Mouse (Mus musculus): Measurements from ENCODE around the gene Zswim1. TPM values are rescaled to one million over a fixed set of nuclear protein-coding genes. Genes with fewer than 3 reads are reported as not detected.
A peak's percentile ranks its signal among the peaks of the same experiment; 100 is the strongest.
"Not testable (repeated sequence)": the region's sequence is repeated elsewhere in the genome, so short reads cannot be mapped to it uniquely, and the experiment has no call there.

Gene Zswim1
- polyA plus RNA-seq, 2 experiments: 2.0 to 4.6 TPM

- ATAC-seq (ENCODE audit: insufficient read depth); H3K9ac ChIP-seq (replicated peaks); DNase-seq (ENCODE audit: low read depth in 3 of 3, low spot score in 3 of 3); H3K4me2 ChIP-seq (ENCODE audit: low read depth); H3K27me3 ChIP-seq (ENCODE audit: control insufficient read depth, insufficient read depth, low read length); H3K9me3 ChIP-seq (ENCODE audit: control insufficient read depth, low read length); H3K4me3 ChIP-seq (ENCODE audit: insufficient read depth in 1 of 2, low read depth in 2 of 2, low read length in 2 of 2); H3K4me1 ChIP-seq (replicated peaks; ENCODE audit: control insufficient read depth in 2 of 2, insufficient read depth in 2 of 2, low read length in 1 of 2); H3K27ac ChIP-seq: not testable (repeated sequence)
- WGBS (ENCODE audit: insufficient replicate concordance): 68% methylated on average over 6 of the region's 6 CpGs
- H3K36me3 ChIP-seq (replicated peaks; ENCODE audit: control insufficient read depth, insufficient read depth, low read depth): peaks cover 38% of the 10 kb centered on the region
- TF ChIP-seq CTCF (IDR thresholded peaks at IDR 0.05; ENCODE audit: low read depth): peak; percentile 54
These were observed 23.9 kb upstream of the Zswim1 start for GRCm38 (mm10) chr2:164798554-164798953.

GRCm38 (mm10) chr2:164800252-164801004, 22.1 kb upstream of the Zswim1 start:
- 83% methylated on average over 13 of the region's 13 CpGs for WGBS (ENCODE audit: insufficient replicate concordance)
- Histone ChIP-seq H3K36me3 (replicated peaks; ENCODE audit: control insufficient read depth, insufficient read depth, low read depth) (peaks cover 28% of the 10 kb centered on the region), H3K27me3 (ENCODE audit: control insufficient read depth, insufficient read depth, low read length) (no peaks in the 10 kb centered on the region), H3K9ac (replicated peaks) (no peak overlapping the region), H3K9me3 (ENCODE audit: control insufficient read depth, low read length) (no peaks in the 10 kb centered on the region), H3K4me3 (ENCODE audit: insufficient read depth in 1 of 2, low read depth in 2 of 2, low read length in 2 of 2) (no peak overlapping the region), H3K27ac (no peak overlapping the region), H3K4me1 (replicated peaks; ENCODE audit: control insufficient read depth in 2 of 2, insufficient read depth in 2 of 2, low read length in 1 of 2) (peaks cover 7 to 8% of the 10 kb centered on the region in 2 experiments), H3K4me2 (ENCODE audit: low read depth) (no peak overlapping the region)
- no peak for DNase-seq (ENCODE audit: low read depth in 3 of 3, low spot score in 3 of 3)
- TF ChIP-seq EP300 (IDR thresholded peaks at IDR 0.05; ENCODE audit: low read depth) (no peak), CTCF (IDR thresholded peaks at IDR 0.05; ENCODE audit: low read depth) (no peak)
- ATAC-seq (ENCODE audit: insufficient read depth): no peak

DNA sequence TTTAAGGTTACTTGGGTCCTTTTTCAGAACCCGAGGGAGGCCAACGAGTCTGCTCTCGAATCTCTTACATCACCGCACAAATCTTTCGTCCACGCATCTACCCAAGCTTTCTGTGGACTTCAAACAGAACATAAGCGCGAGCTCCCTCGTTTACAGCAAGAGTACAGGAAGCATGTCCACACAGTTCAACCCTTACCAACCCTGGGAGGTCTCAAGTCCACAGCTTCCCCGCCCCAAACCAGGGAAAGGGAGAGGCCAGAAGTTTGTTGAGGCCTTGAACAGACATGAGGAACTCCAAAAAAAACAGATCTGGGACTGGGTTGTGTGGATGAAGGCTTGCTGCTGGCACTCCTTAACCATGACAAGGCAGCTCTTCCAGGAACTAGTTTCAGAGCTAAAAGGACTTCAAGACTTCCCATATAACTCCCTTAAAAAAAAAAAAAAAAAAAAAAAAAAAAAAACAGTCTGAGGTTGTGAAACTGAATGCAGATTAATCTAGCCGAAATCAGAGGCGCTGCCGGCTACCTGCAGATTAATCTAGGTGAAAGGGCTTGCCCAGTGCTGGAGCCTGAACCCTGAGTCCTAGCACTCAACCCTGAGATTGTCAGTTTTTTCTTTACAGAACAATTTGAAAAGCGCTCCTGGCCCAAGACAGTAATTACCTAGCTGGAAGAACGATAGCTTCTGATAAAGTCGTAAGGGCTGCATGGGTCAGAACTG, 19.1 kb upstream of the Zswim1 start:
- ATAC-seq (ENCODE audit: insufficient read depth): no peak
- DNase-seq (ENCODE audit: low read depth in 3 of 3, low spot score in 3 of 3): no peak
- peaks cover 12 to 13% of the 10 kb centered on the region in 2 experiments for H3K4me1 ChIP-seq (replicated peaks; ENCODE audit: control insufficient read depth in 2 of 2, insufficient read depth in 2 of 2, low read length in 1 of 2)
- no peaks in the 10 kb centered on the region for H3K9me3 ChIP-seq (ENCODE audit: control insufficient read depth, low read length)
- H3K36me3 ChIP-seq (replicated peaks; ENCODE audit: control insufficient read depth, insufficient read depth, low read depth): peaks cover 12% of the 10 kb centered on the region
- peak overlapping the region; percentile 95 to 99 for H3K4me3 ChIP-seq (ENCODE audit: insufficient read depth in 1 of 2, low read depth in 2 of 2, low read length in 2 of 2)
- no peaks in the 10 kb centered on the region for H3K27me3 ChIP-seq (ENCODE audit: control insufficient read depth, insufficient read depth, low read length)
- TF ChIP-seq EP300 (IDR thresholded peaks at IDR 0.05; ENCODE audit: low read depth) (no peak), CTCF (IDR thresholded peaks at IDR 0.05; ENCODE audit: low read depth) (no peak)
- H3K4me2 ChIP-seq (ENCODE audit: low read depth): peak overlapping the region; percentile 90
- WGBS (ENCODE audit: insufficient replicate concordance): 77% methylated on average over 16 of the region's 16 CpGs
- H3K27ac ChIP-seq: peak overlapping the region; percentile 80
- peak overlapping the region; percentile 93 for H3K9ac ChIP-seq (replicated peaks)

DNA sequence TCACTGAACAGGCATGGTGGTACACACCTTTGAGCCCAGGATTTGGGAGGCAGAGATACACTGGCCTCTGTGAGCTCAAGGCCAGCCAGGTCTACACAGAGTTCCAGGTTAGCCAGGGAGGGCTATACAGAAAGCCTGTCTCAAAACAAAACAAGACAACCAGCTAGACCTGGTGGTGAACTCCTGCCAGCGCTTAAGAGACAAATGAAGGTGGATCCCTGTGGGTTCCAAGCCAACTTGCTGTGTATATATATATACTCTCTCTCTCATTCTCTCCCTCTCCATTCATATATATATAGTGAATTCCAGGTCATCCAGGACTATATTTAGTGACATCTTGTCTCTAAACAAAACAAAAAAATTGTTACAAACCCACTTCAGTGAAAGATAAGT, 18.6 kb upstream of the Zswim1 start:
- ATAC-seq (ENCODE audit: insufficient read depth) (no peak), DNase-seq (ENCODE audit: low read depth in 3 of 3, low spot score in 3 of 3) (no peak)
- TF ChIP-seq CTCF (IDR thresholded peaks at IDR 0.05; ENCODE audit: low read depth) (no peak; the same call in 1 of the 2 replicates), EP300 (IDR thresholded peaks at IDR 0.05; ENCODE audit: low read depth) (no peak)
- Histone ChIP-seq H3K4me3 (ENCODE audit: insufficient read depth in 1 of 2, low read depth in 2 of 2, low read length in 2 of 2) (peak overlapping the region; percentile 95 to 99), H3K36me3 (replicated peaks; ENCODE audit: control insufficient read depth, insufficient read depth, low read depth) (peaks cover 14% of the 10 kb centered on the region), H3K4me2 (ENCODE audit: low read depth) (peak overlapping the region; percentile 90), H3K9ac (replicated peaks) (peak overlapping the region; percentile 93), H3K4me1 (replicated peaks; ENCODE audit: control insufficient read depth in 2 of 2, insufficient read depth in 2 of 2, low read length in 1 of 2) (peaks cover 12 to 13% of the 10 kb centered on the region in 2 experiments), H3K27me3 (ENCODE audit: control insufficient read depth, insufficient read depth, low read length) (no peaks in the 10 kb centered on the region), H3K27ac (peak overlapping the region; percentile 80), H3K9me3 (ENCODE audit: control insufficient read depth, low read length) (no peaks in the 10 kb centered on the region)
- WGBS (ENCODE audit: insufficient replicate concordance): 57% methylated on average over 1 of the region's 1 CpGs
